Mouse (Mus musculus) heart, embryonic 13.5 days (tissue): ENCODE measurements at regions not wholly inside any gene's neighbourhood (a gene's known extent, or its start where the extent isn't known, plus 50 kb on each side); places are given as distances from the start of the nearest gene placed in this dataset.

Experiments used
- ATAC-seq: fragments of 200-750 bp; cut with Nextera tagmentation; 2 replicates; pipeline ENCODE4 v1.8.0; 2017; ENCODE audit warnings: moderate TSS enrichment; ENCODE audit not compliant: insufficient number of reproducible peaks, low FRiP score, low TSS enrichment; ENCODE audit errors: extremely low read depth
- H3K27ac ChIP-seq: fragments of 300-500 bp; sonication (generic); replicated peaks from 2 replicates; pipeline ENCODE4 v1.5.1; 2015; ENCODE audit warnings: moderate library complexity, mild to moderate bottlenecking, inconsistent platforms
- H3K27me3 ChIP-seq: fragments of 300-500 bp; sonication (generic); replicated peaks from 2 replicates; pipeline ENCODE4 v1.6.1; 2015; ENCODE audit warnings: mild to moderate bottlenecking, inconsistent platforms
- H3K36me3 ChIP-seq: fragments of 300-500 bp; sonication (generic); 2 replicates; pipeline ENCODE4 v1.6.1; 2015; ENCODE audit warnings: mild to moderate bottlenecking, inconsistent platforms
- H3K4me1 ChIP-seq: fragments of 300-500 bp; sonication (generic); 2 replicates; pipeline ENCODE4 v1.6.1; 2015; ENCODE audit warnings: inconsistent platforms
- H3K4me2 ChIP-seq: fragments of 300-500 bp; sonication (generic); 2 replicates; pipeline ENCODE4 v1.6.1; 2015; ENCODE audit warnings: inconsistent platforms, mild to moderate bottlenecking, moderate library complexity
- H3K4me3 ChIP-seq: fragments of 300-500 bp; sonication (generic); 2 replicates; pipeline ENCODE4 v1.5.1; 2015; ENCODE audit warnings: moderate library complexity, mild to moderate bottlenecking, inconsistent platforms
- H3K9ac ChIP-seq: fragments of 300-500 bp; sonication (generic); 2 replicates; pipeline ENCODE4 v1.6.1; 2015; ENCODE audit warnings: inconsistent platforms, mild to moderate bottlenecking, moderate library complexity
- H3K9me3 ChIP-seq: fragments of 300-500 bp; sonication (generic); 2 replicates; pipeline ENCODE4 v1.6.1; 2016; ENCODE audit warnings: inconsistent platforms
- WGBS: fragments of 180-500 bp; shearing (Covaris S2); methylation state at CpG from one replicate; pipeline ENCODE4 v1.1.7; 2015; ENCODE audit warnings: mixed read lengths; 5-methylcytosine and 5-hydroxymethylcytosine counted together

DNA sequence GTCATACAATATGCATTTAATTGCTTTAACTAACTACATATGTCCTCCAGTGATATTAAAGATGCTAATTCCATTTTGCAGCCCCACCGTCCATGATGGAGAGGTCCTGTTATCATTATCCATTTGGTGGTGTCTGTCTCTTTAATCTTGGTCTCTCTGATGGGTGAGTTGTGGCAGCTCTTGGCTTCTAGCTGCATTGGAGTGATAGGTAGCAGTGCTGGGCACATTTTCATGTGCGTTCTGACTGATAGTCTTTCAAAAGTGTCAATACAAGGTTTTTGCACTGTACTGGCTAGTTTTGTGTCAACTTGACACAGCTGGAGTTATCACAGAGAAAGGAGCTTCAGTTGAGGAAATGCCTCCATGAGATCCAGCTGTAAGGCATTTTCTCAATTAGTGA, 67.5 kb upstream of the Six2 start:
- no peak for ATAC-seq
- H3K9ac ChIP-seq = no peak overlapping the region
- WGBS = 60% methylated on average over 2 of the region's 2 CpGs
- peaks cover 12% of the 10 kb centered on the region for H3K4me1 ChIP-seq
- H3K9me3 ChIP-seq = no peaks in the 10 kb centered on the region
- no peak overlapping the region for H3K4me2 ChIP-seq
- H3K27me3 ChIP-seq = no peaks in the 10 kb centered on the region
- no peak overlapping the region for H3K4me3 ChIP-seq
- H3K27ac ChIP-seq = no peak overlapping the region
- H3K36me3 ChIP-seq = no peaks in the 10 kb centered on the region

DNA sequence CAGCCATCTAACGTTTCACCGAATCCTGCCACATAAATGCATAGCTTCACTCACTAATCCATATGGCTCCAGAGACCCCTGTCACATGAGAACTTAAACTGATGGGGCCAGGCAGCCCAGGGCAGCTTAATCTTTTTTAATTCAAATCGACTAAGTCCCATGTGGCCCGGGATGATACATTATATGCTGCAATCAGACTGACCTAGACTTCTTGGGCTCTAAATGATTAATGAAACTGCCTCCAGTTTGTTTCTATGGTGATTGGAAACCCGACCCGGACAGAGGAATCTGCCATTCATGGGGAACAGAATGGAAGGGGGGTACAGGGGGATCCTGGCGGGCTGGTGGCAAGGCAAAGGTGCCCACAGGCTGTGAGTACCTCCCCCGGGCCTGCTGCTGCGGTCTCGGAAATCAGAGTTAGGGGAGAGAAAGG, 60.6 kb upstream of the Six2 start:
- Histone ChIP-seq H3K36me3 (no peaks in the 10 kb centered on the region), H3K27me3 (peaks cover 20% of the 10 kb centered on the region), H3K4me3 (no peak overlapping the region), H3K9ac (no peak overlapping the region), H3K27ac (no peak overlapping the region), H3K9me3 (no peaks in the 10 kb centered on the region), H3K4me2 (no peak overlapping the region), H3K4me1 (peaks cover 13% of the 10 kb centered on the region)
- WGBS = 50% methylated on average over 10 of the region's 10 CpGs
- no peak for ATAC-seq

DNA sequence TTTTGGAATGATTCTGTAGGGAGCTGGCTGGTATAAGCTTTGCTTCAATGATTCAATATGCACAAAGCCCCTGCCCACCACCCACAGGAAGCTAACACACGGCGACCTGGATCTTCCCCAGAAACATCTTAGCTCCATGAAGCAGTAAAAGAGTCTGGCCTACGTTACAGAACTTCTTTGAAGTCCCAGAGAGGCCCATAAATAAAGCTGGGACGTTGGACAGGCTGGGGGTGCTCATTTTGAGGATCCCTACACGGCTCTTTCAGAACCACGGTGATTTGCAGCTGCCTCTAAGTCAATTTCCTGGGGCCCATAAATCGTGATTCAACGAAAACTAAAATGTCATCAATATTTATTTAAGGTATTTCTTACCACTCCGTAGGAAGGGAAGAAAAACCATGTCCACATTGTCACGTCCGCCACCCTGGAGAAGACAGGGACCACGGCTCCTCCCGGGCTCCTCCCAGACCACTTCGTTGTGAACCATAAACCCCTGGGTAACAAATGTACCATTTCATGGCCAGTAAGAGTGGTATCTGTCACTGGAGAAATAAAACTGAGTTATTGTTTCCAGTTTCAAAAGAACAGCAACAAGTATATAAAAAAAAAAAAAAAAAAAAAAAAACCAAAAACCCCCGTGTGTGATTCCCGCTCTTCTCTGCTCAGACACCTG, 60.0 kb upstream of the Six2 start:
- peaks cover 21% of the 10 kb centered on the region for H3K27me3 ChIP-seq
- peaks cover 13% of the 10 kb centered on the region for H3K4me1 ChIP-seq
- 71% methylated on average over 16 of the region's 16 CpGs for WGBS
- no peak overlapping the region for H3K4me3 ChIP-seq
- ATAC-seq = no peak
- no peak overlapping the region for H3K4me2 ChIP-seq
- no peaks in the 10 kb centered on the region for H3K36me3 ChIP-seq
- no peaks in the 10 kb centered on the region for H3K9me3 ChIP-seq
- H3K9ac ChIP-seq = no peak overlapping the region
- no peak overlapping the region for H3K27ac ChIP-seq
